Mouse (Mus musculus): ENCODE measurements around the gene Aqp1. TPM values are rescaled to one million over a fixed set of nuclear protein-coding genes. Genes with fewer than 3 reads are reported as not detected.

Aqp1 gene
- total and polyA plus RNA-seq, 3 experiments = not detected

DNA sequence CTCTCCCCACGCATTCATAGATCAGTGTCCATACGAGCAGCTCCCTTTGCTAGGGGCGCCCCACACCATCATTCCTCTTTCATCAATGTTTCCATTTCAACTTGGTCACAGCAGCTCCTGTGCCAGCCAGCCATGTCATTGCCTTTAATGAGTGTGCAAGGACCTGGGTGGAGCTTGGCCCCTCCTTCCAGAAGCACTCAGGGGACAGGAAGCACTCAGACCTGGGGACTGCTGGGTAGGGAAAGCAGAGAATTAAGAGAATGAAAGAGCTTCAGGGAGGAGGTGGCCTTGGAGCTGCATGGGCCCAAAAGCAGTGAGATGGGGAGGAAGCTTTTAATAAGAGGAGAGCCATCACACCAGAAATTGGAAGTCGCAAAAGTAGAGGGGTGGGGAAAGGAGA lies 45.7 kb downstream of the Aqp1 start:
- dilution Hi-C loops (cut with MboI; ENCODE audit: extremely low pct_ligation_motif_present, extremely low pct_unique_long_range_greater_than_20kb, low sequenced_read_pairs) (no loop called here), in situ Hi-C loops (cut with MboI; ENCODE audit: low pct_ligation_motif_present, low pct_unique_long_range_greater_than_20kb, low sequenced_read_pairs) (loop anchor here (5.0 kb wide), 1 partner anchor 145 kb away; no protein-coding TSS in a partner anchor)

GRCm38 (mm10) chr6:55383897-55384296 lies 47.7 kb downstream of the Aqp1 start:
- in situ Hi-C loops (cut with MboI; ENCODE audit: low pct_ligation_motif_present, low pct_unique_long_range_greater_than_20kb, low sequenced_read_pairs) (loop anchor here (5.0 kb wide), 1 partner anchor 147 kb away; no protein-coding TSS in a partner anchor), dilution Hi-C loops (cut with MboI; ENCODE audit: extremely low pct_ligation_motif_present, extremely low pct_unique_long_range_greater_than_20kb, low sequenced_read_pairs) (no loop called here)
- Histone ChIP-seq H3K4me3 (replicated peaks in 1 of 3; ENCODE audit: low read depth in 2 of 3, low read length in 2 of 3, poor library complexity in 1 of 3) (no peak overlapping the region), H3K4me2 (ENCODE audit: insufficient read depth, low read depth, poor library complexity, severe bottlenecking) (no peak overlapping the region), H3K36me3 (replicated peaks in 1 of 2; ENCODE audit: control insufficient read depth in 1 of 2, insufficient read depth in 1 of 2, low read length in 1 of 2) (no peaks in the 10 kb centered on the region), H3K9me3 (replicated peaks; ENCODE audit: low read length) (no peaks in the 10 kb centered on the region), H3K79me2 (replicated peaks; ENCODE audit: control insufficient read depth, extremely low read depth, insufficient read depth, poor library complexity, severe bottlenecking) (no peaks in the 10 kb centered on the region), H3K9ac (ENCODE audit: insufficient read depth, low read depth) (no peak overlapping the region), H3K4me1 (ENCODE audit: control insufficient read depth in 1 of 2, insufficient read depth in 2 of 2) (no peaks in the 10 kb centered on the region; a peak in 1 of 4 replicates), H3K27me3 (replicated peaks) (peaks cover 63% of the 10 kb centered on the region), H3K27ac (ENCODE audit: insufficient read depth, low read depth) (no peak overlapping the region)
- peak; percentile 56 for TF ChIP-seq SMC3 (IDR thresholded peaks at IDR 0.05; ENCODE audit: low read depth, low read length)
- peak; percentile 63 for TF ChIP-seq RAD21 (IDR thresholded peaks at IDR 0.05; ENCODE audit: low read depth, low read length)
- no peak for TF ChIP-seq USF1 (IDR thresholded peaks at IDR 0.05; ENCODE audit: low read depth, low read length)
- no peak for TF ChIP-seq POLR2A (IDR thresholded peaks at IDR 0.05; ENCODE audit: low read depth, low read length)
- TF ChIP-seq CTCF (conservative IDR thresholded peaks at IDR 0.05 in 1 of 2, IDR thresholded peaks at IDR 0.05 in 1 of 2; ENCODE audit: low read depth in 2 of 2, low read length in 2 of 2) = peak; percentile 77 to 81
- TF ChIP-seq SIN3A (IDR thresholded peaks at IDR 0.05; ENCODE audit: low read length) = no peak
- DNase-seq (ENCODE audit: extremely low read depth) = peak; percentile 48

More for the DNA sequence above, 45.7 kb downstream of the Aqp1 start:
- Histone ChIP-seq H3K4me1 (ENCODE audit: control insufficient read depth in 1 of 2, insufficient read depth in 2 of 2) (no peaks in the 10 kb centered on the region; a peak in 1 of 4 replicates), H3K4me2 (ENCODE audit: insufficient read depth, low read depth, poor library complexity, severe bottlenecking) (no peak overlapping the region), H3K9ac (ENCODE audit: insufficient read depth, low read depth) (no peak overlapping the region), H3K9me3 (replicated peaks; ENCODE audit: low read length) (no peaks in the 10 kb centered on the region), H3K4me3 (replicated peaks in 1 of 3; ENCODE audit: low read depth in 2 of 3, low read length in 2 of 3, poor library complexity in 1 of 3) (no peak overlapping the region), H3K27me3 (replicated peaks) (peaks cover 62% of the 10 kb centered on the region), H3K36me3 (replicated peaks in 1 of 2; ENCODE audit: control insufficient read depth in 1 of 2, insufficient read depth in 1 of 2, low read length in 1 of 2) (no peaks in the 10 kb centered on the region), H3K27ac (ENCODE audit: insufficient read depth, low read depth) (no peak overlapping the region), H3K79me2 (replicated peaks; ENCODE audit: control insufficient read depth, extremely low read depth, insufficient read depth, poor library complexity, severe bottlenecking) (no peaks in the 10 kb centered on the region)
- DNase-seq (ENCODE audit: extremely low read depth) = no peak
- no peak for TF ChIP-seq NRF1 (IDR thresholded peaks at IDR 0.05; ENCODE audit: low read depth, low read length)
- no peak for TF ChIP-seq UBTF (IDR thresholded peaks at IDR 0.05; ENCODE audit: low read depth, low read length)
- TF ChIP-seq MAX (IDR thresholded peaks at IDR 0.05; ENCODE audit: low read length) = no peak
- no peak for TF ChIP-seq JUN (IDR thresholded peaks at IDR 0.05; ENCODE audit: insufficient read depth, low read depth, low read length)

GRCm38 (mm10) chr6:55384356-55384951 lies 48.2 kb downstream of the Aqp1 start:
- Histone ChIP-seq H3K79me2 (replicated peaks; ENCODE audit: control insufficient read depth, extremely low read depth, insufficient read depth, poor library complexity, severe bottlenecking) (no peaks in the 10 kb centered on the region), H3K27ac (ENCODE audit: insufficient read depth, low read depth) (no peak overlapping the region), H3K4me1 (ENCODE audit: control insufficient read depth in 1 of 2, insufficient read depth in 2 of 2) (no peaks in the 10 kb centered on the region; a peak in 1 of 4 replicates), H3K27me3 (replicated peaks) (peaks cover 62% of the 10 kb centered on the region), H3K4me2 (ENCODE audit: insufficient read depth, low read depth, poor library complexity, severe bottlenecking) (no peak overlapping the region), H3K9me3 (replicated peaks; ENCODE audit: low read length) (no peaks in the 10 kb centered on the region), H3K36me3 (replicated peaks in 1 of 2; ENCODE audit: control insufficient read depth in 1 of 2, insufficient read depth in 1 of 2, low read length in 1 of 2) (no peaks in the 10 kb centered on the region), H3K9ac (ENCODE audit: insufficient read depth, low read depth) (no peak overlapping the region), H3K4me3 (replicated peaks in 1 of 3; ENCODE audit: low read depth in 2 of 3, low read length in 2 of 3, poor library complexity in 1 of 3) (no peak overlapping the region)
- dilution Hi-C loops (cut with MboI; ENCODE audit: extremely low pct_ligation_motif_present, extremely low pct_unique_long_range_greater_than_20kb, low sequenced_read_pairs) = no loop called here
- no peak for DNase-seq (ENCODE audit: extremely low read depth)
- TF ChIP-seq MAFK (IDR thresholded peaks at IDR 0.05; ENCODE audit: insufficient replicate concordance, low read length) (no peak), MXI1 (IDR thresholded peaks at IDR 0.05; ENCODE audit: low read depth, low read length) (no peak), ELF1 (IDR thresholded peaks at IDR 0.05; ENCODE audit: low read depth, low read length) (no peak), ZNF384 (IDR thresholded peaks at IDR 0.05; ENCODE audit: low read depth, low read length) (no peak), POLR2A (IDR thresholded peaks at IDR 0.05; ENCODE audit: low read depth, low read length) (no peak), MAZ (IDR thresholded peaks at IDR 0.05; ENCODE audit: low read depth, low read length) (no peak), NRF1 (IDR thresholded peaks at IDR 0.05; ENCODE audit: low read depth, low read length) (no peak), HCFC1 (IDR thresholded peaks at IDR 0.05; ENCODE audit: low read depth, low read length) (no peak), ETS1 (conservative IDR thresholded peaks at IDR 0.05; ENCODE audit: low read depth, low read length) (no peak), MAX (IDR thresholded peaks at IDR 0.05; ENCODE audit: low read length) (no peak), PAX5 (IDR thresholded peaks at IDR 0.05; ENCODE audit: low read length) (no peak), UBTF (IDR thresholded peaks at IDR 0.05; ENCODE audit: low read depth, low read length) (no peak), ZKSCAN1 (IDR thresholded peaks at IDR 0.05; ENCODE audit: borderline replicate concordance, low read depth, low read length) (no peak), SIN3A (IDR thresholded peaks at IDR 0.05; ENCODE audit: low read length) (no peak), JUN (IDR thresholded peaks at IDR 0.05; ENCODE audit: insufficient read depth, low read depth, low read length) (no peak)
- in situ Hi-C loops (cut with MboI; ENCODE audit: low pct_ligation_motif_present, low pct_unique_long_range_greater_than_20kb, low sequenced_read_pairs) = loop anchor here (5.0 kb wide), 1 partner anchor 147 kb away; no protein-coding TSS in a partner anchor

Measured in CH12.LX (cell line).